21 mouse cellular contexts compared by ENCODE assay signal in genomic region chr5:14309981-14310380, GRCm38 (mm10).
A peak's percentile ranks its signal among the peaks of the same experiment; 100 is the strongest.
DNase-seq lines count a peak whose midpoint lies in the region; ATAC-seq lines count a peak whose summit lies in the region.
"Had no signal": no experiment of that assay in that cellular context is flagged by ENCODE, and none has a peak within 500 bp of the region (broad histone marks: within the 10 kb centered on the region; RNA-seq: fewer than 3 reads in every experiment).

No protein-coding gene starts in this region.

- ATAC-seq in kidney, embryonic 15.5 days (replicated peaks; ENCODE audit: low FRiP score) = no peak
- ATAC-seq: activated CD4-positive, CD25-positive, alpha-beta regulatory T cell, adult 4 months; CD4-positive, CD25-positive, alpha-beta regulatory T cell, adult 4 months; forebrain, embryonic 13.5 days; forebrain, embryonic 15.5 days; forebrain, postnatal 0 days had no signal

- H3K4me2 ChIP-seq in kidney, embryonic 15.5 days = no peak overlapping the region
- H3K4me2 ChIP-seq: embryonic facial prominence, embryonic 12.5 days; forebrain, embryonic 13.5 days; forebrain, embryonic 15.5 days had no signal

- 86% methylated on average over 5 of the region's 5 CpGs for WGBS in kidney, embryonic 15.5 days

- H3K9ac ChIP-seq in kidney, embryonic 15.5 days = no peak overlapping the region
- H3K9ac ChIP-seq: embryonic facial prominence, embryonic 12.5 days; forebrain, embryonic 13.5 days; forebrain, embryonic 15.5 days; forebrain, postnatal 0 days had no signal

- no peaks in the 10 kb centered on the region for H3K9me3 ChIP-seq in kidney, embryonic 15.5 days (replicated peaks)
- H3K9me3 ChIP-seq: embryonic facial prominence, embryonic 10.5 days; embryonic facial prominence, embryonic 12.5 days; forebrain, embryonic 13.5 days; forebrain, embryonic 15.5 days had no signal

- DNase-seq in 3T3-L1 (ENCODE audit: low read depth, low spot score) = peak; percentile 63
- peak; percentile 4 for DNase-seq in ES-CJ7 (ENCODE audit: low read depth, low spot score)
- DNase-seq in ZHBTc4 (ENCODE audit: low read depth, low spot score) = peak; percentile 15
- DNase-seq in adrenal gland, postnatal 14 days = no peak
- DNase-seq in adrenal gland, postnatal 36 days = no peak
- DNase-seq: adrenal gland, adult 8-10 months; adrenal gland, postnatal 25 days; cerebellum, adult 11-12 months; cerebellum, adult 2 months; cerebellum, adult 9-10 months; cerebellum, postnatal 10 days; cerebellum, postnatal 25 days; forebrain, postnatal 0 days had no signal

- no peaks in the 10 kb centered on the region for H3K36me3 ChIP-seq in kidney, embryonic 15.5 days
- H3K36me3 ChIP-seq: embryonic facial prominence, embryonic 10.5 days; embryonic facial prominence, embryonic 12.5 days; forebrain, embryonic 15.5 days had no signal

- H3K4me1 ChIP-seq in kidney, embryonic 15.5 days = no peaks in the 10 kb centered on the region
- H3K4me1 ChIP-seq: embryonic facial prominence, embryonic 10.5 days; embryonic facial prominence, embryonic 12.5 days; forebrain, embryonic 13.5 days; forebrain, embryonic 15.5 days had no signal

- H3K27me3 ChIP-seq in kidney, embryonic 15.5 days = no peaks in the 10 kb centered on the region
- H3K27me3 ChIP-seq: CH12.LX; embryonic facial prominence, embryonic 12.5 days; forebrain, embryonic 13.5 days; forebrain, embryonic 15.5 days had no signal

- no peak overlapping the region for H3K4me3 ChIP-seq in kidney, embryonic 15.5 days (replicated peaks)
- H3K4me3 ChIP-seq: embryonic facial prominence, embryonic 10.5 days; embryonic facial prominence, embryonic 12.5 days; forebrain, embryonic 13.5 days; forebrain, embryonic 15.5 days had no signal

- H3K27ac ChIP-seq in kidney, embryonic 15.5 days = no peak overlapping the region
- H3K27ac ChIP-seq: embryonic facial prominence, embryonic 10.5 days; embryonic facial prominence, embryonic 12.5 days; forebrain, embryonic 13.5 days; forebrain, embryonic 15.5 days had no signal

Comparison
In these comparisons a context has a peak if more than half of its experiments do, and no peak if none do; other contexts are left out.
1. DNase-seq: peak in 3T3-L1 (single experiment), ES-CJ7 (single experiment) and ZHBTc4 (single experiment); none in adrenal gland, postnatal 14 days (single experiment) and adrenal gland, postnatal 36 days (0 of 2).